Mouse (Mus musculus): ENCODE measurements around the gene Nxnl1. TPM values are rescaled to one million over a fixed set of nuclear protein-coding genes. Genes with fewer than 3 reads are reported as not detected.
A peak's percentile ranks its signal among the peaks of the same experiment; 100 is the strongest.

Nxnl1 gene
- total RNA-seq, 1 experiment: not detected

DNA sequence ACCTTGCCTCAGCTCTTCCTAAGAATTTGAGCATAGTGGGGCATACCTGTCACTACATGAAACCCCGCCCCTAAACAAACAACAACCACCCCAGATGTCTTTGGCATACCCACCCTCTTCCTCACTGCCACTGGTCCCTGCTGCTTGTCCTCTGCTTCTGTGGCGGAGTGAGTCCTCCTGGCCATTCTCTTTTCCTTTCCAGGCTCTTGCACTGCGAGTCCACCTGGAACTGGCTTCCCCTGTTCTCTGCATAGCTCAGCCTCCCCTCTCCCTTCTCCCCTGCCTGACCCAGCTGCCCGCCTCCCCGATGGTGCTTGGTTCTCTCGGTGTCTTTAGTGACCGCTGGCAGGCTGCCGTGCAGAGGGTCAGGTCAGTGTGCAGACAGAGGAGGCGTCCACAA is 22.6 kb downstream of the Nxnl1 start:
- H3K4me3 ChIP-seq (ENCODE audit: insufficient read depth in 1 of 2, low read depth in 1 of 2, low read length in 2 of 2, poor library complexity in 1 of 2, severe bottlenecking in 1 of 2): peak overlapping the region; percentile 80 to 90; a peak in 3 of 4 replicates
- H3K27ac ChIP-seq (ENCODE audit: insufficient read depth, low read depth, low read length, poor library complexity, severe bottlenecking): no peak overlapping the region
- peaks cover 16% of the 10 kb centered on the region; the same call in 1 of the 2 replicates for H3K36me3 ChIP-seq (ENCODE audit: control insufficient read depth, insufficient read depth, low read length, poor library complexity, severe bottlenecking)
- H3K4me1 ChIP-seq (ENCODE audit: control insufficient read depth in 2 of 2, insufficient read depth in 2 of 2, low read length in 2 of 2, poor library complexity in 1 of 2): peaks cover 2 to 3% of the 10 kb centered on the region in 2 experiments; a peak in 1 of 4 replicates
- no peaks in the 10 kb centered on the region for H3K9me3 ChIP-seq (ENCODE audit: control insufficient read depth, insufficient read depth, low read depth, low read length)
- peak overlapping the region; percentile 74 for H3K9ac ChIP-seq (ENCODE audit: insufficient read depth, low read depth, low read length, poor library complexity, severe bottlenecking)
- in situ Hi-C loops (cut with MboI; ENCODE audit: low sequenced_read_pairs in 2 of 2, unreplicated experiment in 2 of 2): no loop called here
- TF ChIP-seq ZC3H11A (IDR thresholded peaks at IDR 0.05; ENCODE audit: borderline replicate concordance, low read depth, low read length) (no peak), HCFC1 (IDR thresholded peaks at IDR 0.05; ENCODE audit: borderline replicate concordance, insufficient read depth, low read length) (no peak), CHD2 (IDR thresholded peaks at IDR 0.05; ENCODE audit: low read depth, low read length) (no peak), MAFK (IDR thresholded peaks at IDR 0.05; ENCODE audit: insufficient read depth, low read depth, low read length) (no peak), ZNF384 (IDR thresholded peaks at IDR 0.05; ENCODE audit: low read depth, low read length) (no peak)
- no peak for DNase-seq (ENCODE audit: low read depth, low spot score)

DNA sequence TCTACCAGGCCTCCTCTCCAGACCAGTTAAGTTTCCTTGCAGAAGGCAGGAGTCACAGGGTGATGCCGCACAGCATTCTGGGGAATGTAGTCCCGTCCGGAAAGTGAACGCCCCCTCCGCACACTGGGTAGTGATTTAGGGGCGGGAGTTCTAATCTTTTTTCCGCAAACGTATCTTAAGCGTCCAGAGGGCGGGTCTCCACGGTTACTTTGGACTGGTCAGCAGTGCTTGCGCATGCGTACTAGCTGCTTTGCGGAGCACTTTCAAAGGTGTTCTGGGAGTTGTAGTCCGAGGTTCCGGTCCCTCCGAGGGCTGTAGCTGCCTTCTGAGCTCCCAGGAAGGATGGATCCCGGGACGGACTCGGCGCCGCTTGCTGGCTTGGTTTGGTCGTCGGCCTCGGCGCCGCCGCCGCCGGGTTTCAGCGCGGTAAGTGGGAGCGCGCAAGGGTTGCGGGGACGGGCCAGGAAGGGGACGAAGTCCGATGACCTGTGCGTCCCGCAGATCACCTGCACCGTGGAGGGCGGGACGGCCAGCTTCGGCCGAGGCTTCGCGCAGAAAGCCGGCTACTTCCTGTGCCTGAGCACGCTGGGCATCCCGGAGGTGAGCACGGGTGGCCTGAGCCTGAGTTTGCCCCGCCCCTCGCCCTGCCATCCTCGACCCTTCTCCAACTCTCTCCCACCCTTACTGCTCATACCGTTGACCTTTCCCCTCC is 23.6 kb downstream of the Nxnl1 start, which contains the start of gene Mvb12a:
TSS of gene Mvb12a (plus strand) at position 291 of the 712 bp plus-strand sequence.
- in situ Hi-C loops (cut with MboI; ENCODE audit: low sequenced_read_pairs in 2 of 2, unreplicated experiment in 2 of 2): no loop called here
- Histone ChIP-seq H3K27ac (ENCODE audit: insufficient read depth, low read depth, low read length, poor library complexity, severe bottlenecking) (peak within 1 kb of the TSS; percentile 31; the same call in 1 of the 2 replicates), H3K4me3 (ENCODE audit: insufficient read depth in 1 of 2, low read depth in 1 of 2, low read length in 2 of 2, poor library complexity in 1 of 2, severe bottlenecking in 1 of 2) (peak within 1 kb of the TSS; percentile 80 to 90), H3K9me3 (ENCODE audit: control insufficient read depth, insufficient read depth, low read depth, low read length) (no peaks in the 10 kb centered on the region), H3K36me3 (ENCODE audit: control insufficient read depth, insufficient read depth, low read length, poor library complexity, severe bottlenecking) (peaks cover 12% of the 10 kb centered on the region; the same call in 1 of the 2 replicates), H3K9ac (ENCODE audit: insufficient read depth, low read depth, low read length, poor library complexity, severe bottlenecking) (peak within 1 kb of the TSS; percentile 74), H3K4me1 (ENCODE audit: control insufficient read depth in 2 of 2, insufficient read depth in 2 of 2, low read length in 2 of 2, poor library complexity in 1 of 2) (peaks cover 2 to 7% of the 10 kb centered on the region in 2 experiments; a peak in 2 of 4 replicates)
- no peak for TF ChIP-seq ZC3H11A (IDR thresholded peaks at IDR 0.05; ENCODE audit: borderline replicate concordance, low read depth, low read length)
- TF ChIP-seq CHD2 (IDR thresholded peaks at IDR 0.05; ENCODE audit: low read depth, low read length): no peak
- TF ChIP-seq ZNF384 (IDR thresholded peaks at IDR 0.05; ENCODE audit: low read depth, low read length): no peak
- TF ChIP-seq HCFC1 (IDR thresholded peaks at IDR 0.05; ENCODE audit: borderline replicate concordance, insufficient read depth, low read length): peak; percentile 94
- no peak for TF ChIP-seq MAFK (IDR thresholded peaks at IDR 0.05; ENCODE audit: insufficient read depth, low read depth, low read length)
- DNase-seq (ENCODE audit: low read depth, low spot score): peak; percentile 98

DNA sequence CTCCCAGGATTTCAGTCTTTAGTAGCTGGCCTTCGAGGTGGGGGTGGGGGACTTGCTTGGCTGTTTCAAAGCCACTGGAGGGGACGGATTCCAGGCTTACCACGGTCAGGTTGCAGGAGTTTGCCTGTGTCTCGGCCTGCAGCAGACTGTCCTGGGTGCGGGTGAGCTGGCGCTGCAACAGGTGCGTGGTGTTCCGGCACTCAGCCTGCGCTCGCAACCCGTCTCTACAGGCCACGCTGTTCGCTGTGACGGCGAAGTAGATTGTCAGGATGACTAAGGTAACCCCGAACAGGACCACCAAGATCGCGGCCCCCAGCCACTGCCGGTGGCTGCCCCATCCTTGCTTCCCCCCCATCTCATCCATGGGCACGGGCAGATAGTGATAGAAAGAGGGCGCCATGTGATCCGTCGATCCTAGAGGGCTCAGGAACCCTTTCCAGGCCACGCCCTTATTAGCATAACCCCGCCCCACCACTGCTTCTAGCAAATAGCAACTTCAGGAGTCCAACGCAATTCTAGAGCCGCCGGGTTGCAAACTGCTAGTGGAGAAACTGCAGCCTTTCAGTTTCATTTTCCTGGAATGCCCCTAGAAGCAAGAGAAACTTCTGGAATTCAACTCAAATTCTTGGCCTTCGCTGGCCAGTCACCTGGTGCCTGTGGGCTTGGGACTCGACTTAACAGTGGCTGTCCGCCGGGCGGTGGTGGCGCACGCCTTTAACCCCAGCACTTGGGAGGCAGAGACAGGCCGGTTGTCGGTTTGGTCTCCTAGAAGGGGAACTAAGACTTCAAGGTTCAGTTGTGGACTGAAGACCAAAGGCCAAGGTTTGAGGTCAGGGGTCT is 29.2 kb downstream of the Nxnl1 start, which contains the start of gene Bst2:
TSS of gene Bst2 (minus strand) at position 429 of the 840 bp plus-strand sequence.
- no peak for TF ChIP-seq ZC3H11A (IDR thresholded peaks at IDR 0.05; ENCODE audit: borderline replicate concordance, low read depth, low read length)
- TF ChIP-seq HCFC1 (IDR thresholded peaks at IDR 0.05; ENCODE audit: borderline replicate concordance, insufficient read depth, low read length): no peak
- TF ChIP-seq ZNF384 (IDR thresholded peaks at IDR 0.05; ENCODE audit: low read depth, low read length): no peak
- TF ChIP-seq CHD2 (IDR thresholded peaks at IDR 0.05; ENCODE audit: low read depth, low read length): no peak
- no peak for TF ChIP-seq MAFK (IDR thresholded peaks at IDR 0.05; ENCODE audit: insufficient read depth, low read depth, low read length)
- Histone ChIP-seq H3K36me3 (ENCODE audit: control insufficient read depth, insufficient read depth, low read length, poor library complexity, severe bottlenecking) (peaks cover 11% of the 10 kb centered on the region; the same call in 1 of the 2 replicates), H3K9me3 (ENCODE audit: control insufficient read depth, insufficient read depth, low read depth, low read length) (no peaks in the 10 kb centered on the region), H3K4me3 (ENCODE audit: insufficient read depth in 1 of 2, low read depth in 1 of 2, low read length in 2 of 2, poor library complexity in 1 of 2, severe bottlenecking in 1 of 2) (peak within 1 kb of the TSS; percentile 79 to 96), H3K27ac (ENCODE audit: insufficient read depth, low read depth, low read length, poor library complexity, severe bottlenecking) (peak within 1 kb of the TSS; percentile 34; the same call in 1 of the 2 replicates), H3K4me1 (ENCODE audit: control insufficient read depth in 2 of 2, insufficient read depth in 2 of 2, low read length in 2 of 2, poor library complexity in 1 of 2) (peaks cover 2 to 19% of the 10 kb centered on the region in 2 experiments; a peak in 3 of 4 replicates), H3K9ac (ENCODE audit: insufficient read depth, low read depth, low read length, poor library complexity, severe bottlenecking) (peak within 1 kb of the TSS; percentile 74)
- DNase-seq (ENCODE audit: low read depth, low spot score): peak; percentile 95
- in situ Hi-C loops (cut with MboI; ENCODE audit: low sequenced_read_pairs in 2 of 2, unreplicated experiment in 2 of 2): no loop called here

- Histone ChIP-seq H3K4me3 (ENCODE audit: insufficient read depth in 1 of 2, low read depth in 1 of 2, low read length in 2 of 2, poor library complexity in 1 of 2, severe bottlenecking in 1 of 2) (peak overlapping the region in 1 of 2 experiments; percentile 79; a peak in 1 of 4 replicates), H3K4me1 (ENCODE audit: control insufficient read depth in 2 of 2, insufficient read depth in 2 of 2, low read length in 2 of 2, poor library complexity in 1 of 2) (peaks cover 0 to 19% of the 10 kb centered on the region in 2 experiments; a peak in 3 of 4 replicates)
- in situ Hi-C loops (cut with MboI; ENCODE audit: low sequenced_read_pairs in 2 of 2, unreplicated experiment in 2 of 2): no loop called here
Measured at GRCm38 (mm10) chr8:71535663-71536062, 30.7 kb downstream of the Nxnl1 start.

More at GRCm38 (mm10) chr8:71535663-71536062, 30.7 kb downstream of the Nxnl1 start:
- H3K9ac ChIP-seq (ENCODE audit: insufficient read depth, low read depth, low read length, poor library complexity, severe bottlenecking): no peak overlapping the region
- H3K36me3 ChIP-seq (ENCODE audit: control insufficient read depth, insufficient read depth, low read length, poor library complexity, severe bottlenecking): peaks cover 11% of the 10 kb centered on the region; the same call in 1 of the 2 replicates
- no peaks in the 10 kb centered on the region for H3K9me3 ChIP-seq (ENCODE audit: control insufficient read depth, insufficient read depth, low read depth, low read length)
- H3K27ac ChIP-seq (ENCODE audit: insufficient read depth, low read depth, low read length, poor library complexity, severe bottlenecking): no peak overlapping the region
- no peak for TF ChIP-seq HCFC1 (IDR thresholded peaks at IDR 0.05; ENCODE audit: borderline replicate concordance, insufficient read depth, low read length)
- no peak for TF ChIP-seq CHD2 (IDR thresholded peaks at IDR 0.05; ENCODE audit: low read depth, low read length)
- DNase-seq (ENCODE audit: low read depth, low spot score): no peak
